Mouse (Mus musculus) liver, embryonic 11.5 days (tissue): ENCODE measurements around the gene Hoxa7. TPM values are rescaled to one million over a fixed set of nuclear protein-coding genes. Genes with fewer than 3 reads are reported as not detected.

Source experiments
- ATAC-seq: fragments of 200-750 bp; cut with Nextera tagmentation; replicated peaks from 2 replicates; pipeline ENCODE4 v1.8.0; 2017; ENCODE audit warnings: moderate number of reproducible peaks, mild to moderate bottlenecking, moderate TSS enrichment, moderate library complexity; ENCODE audit not compliant: low FRiP score
- DNase-seq: peaks from one replicate; pipeline ENCODE4 v3.0.0-alpha.2; 2017; ENCODE audit warnings: low spot score
- H3K27ac ChIP-seq: fragments of 300-500 bp; sonication (generic); 2 replicates; pipeline ENCODE4 v1.5.1; 2014; ENCODE audit warnings: mild to moderate bottlenecking, low read depth, low read length, control low read depth
- H3K27me3 ChIP-seq: fragments of 300-500 bp; sonication (generic); replicated peaks from 2 replicates; pipeline ENCODE4 v1.6.1; 2014; ENCODE audit warnings: low read length, mixed read lengths; ENCODE audit not compliant: control insufficient read depth, insufficient read depth
- H3K36me3 ChIP-seq: fragments of 300-500 bp; sonication (generic); 2 replicates; pipeline ENCODE4 v1.6.1; 2014; ENCODE audit warnings: mild to moderate bottlenecking, low read length, moderate library complexity, mixed read lengths; ENCODE audit not compliant: control insufficient read depth, insufficient read depth
- H3K4me1 ChIP-seq: fragments of 300-500 bp; sonication (generic); replicated peaks from 2 replicates; pipeline ENCODE4 v1.6.1; 2014; ENCODE audit warnings: low read length, mixed read lengths; ENCODE audit not compliant: control insufficient read depth, insufficient read depth
- H3K4me2 ChIP-seq: fragments of 300-500 bp; sonication (generic); 2 replicates; pipeline ENCODE4 v1.6.1; 2014; ENCODE audit warnings: mild to moderate bottlenecking, control low read depth, moderate library complexity
- H3K4me3 ChIP-seq: fragments of 300-500 bp; sonication (generic); 2 replicates; pipeline ENCODE4 v1.5.1; 2014; ENCODE audit warnings: low read depth, low read length, control low read depth
- H3K9ac ChIP-seq: fragments of 300-500 bp; sonication (generic); 2 replicates; pipeline ENCODE4 v1.6.1; 2014; ENCODE audit warnings: low read depth, low read length, control low read depth
- H3K9me3 ChIP-seq: fragments of 300-500 bp; sonication (generic); 2 replicates; pipeline ENCODE4 v1.6.1; 2016; ENCODE audit warnings: low read length, inconsistent platforms, mixed read lengths; ENCODE audit not compliant: control insufficient read depth
- WGBS: fragments of 180-500 bp; shearing (Covaris S2); extraction: QIAGEN DNeasy Blood & Tissue Kit; methylation state at CpG from one replicate; pipeline ENCODE4 v1.1.7; 2014; 5-methylcytosine and 5-hydroxymethylcytosine counted together
- polyA plus RNA-seq: library from polyadenylated mRNA; unstranded; fragments of >200 nt; fragmentation: Nextera tagmentation; extraction: Ambion mirVana; gene quantifications from 2 replicates; pipeline ENCODE4 v1.2.1, GENCODE M21; 2014

Hoxa7 gene
- polyA plus RNA-seq, 1 experiment from 2014 or later: 2.7 TPM

DNA sequence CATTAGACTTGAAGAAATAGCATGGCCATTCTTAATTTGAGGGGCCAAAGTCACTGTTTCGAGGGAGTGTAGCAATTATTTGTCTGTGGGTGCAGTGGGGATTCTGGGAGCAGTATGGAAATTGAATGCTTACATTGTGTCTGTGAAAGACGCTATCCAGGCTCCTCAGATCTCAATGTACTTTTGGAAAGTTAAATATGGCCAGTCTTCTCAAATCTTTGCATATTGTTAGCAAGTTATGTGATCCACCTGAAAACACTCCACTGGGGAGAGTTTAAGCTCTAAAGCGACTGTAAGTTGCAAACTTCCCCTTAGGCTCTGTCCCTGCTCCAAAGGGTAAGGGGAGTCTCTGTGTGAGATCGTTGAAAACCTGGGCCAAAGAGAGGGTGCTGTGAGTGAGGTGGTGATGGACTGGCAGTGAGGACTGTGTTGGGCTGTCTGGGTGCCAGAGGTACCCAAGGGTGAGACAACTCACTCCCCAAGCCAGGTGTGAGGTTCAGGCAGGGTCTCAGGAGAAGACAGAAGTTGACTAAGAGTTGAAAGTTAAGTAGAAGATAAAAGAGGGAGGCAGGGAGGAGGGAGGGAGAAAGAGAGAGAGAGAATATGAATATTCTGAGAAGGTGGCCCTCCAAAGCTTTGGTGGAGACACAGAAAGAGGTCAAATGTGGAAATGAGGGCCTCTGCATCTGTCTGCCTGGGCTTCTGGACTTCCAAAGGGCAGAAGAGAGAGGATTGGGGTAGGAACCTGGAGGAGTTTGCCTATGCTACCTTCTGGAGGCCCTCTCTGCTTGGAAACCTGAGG, 14.6 kb downstream of the Hoxa7 start:
- WGBS: 15% methylated on average over 4 of the region's 4 CpGs
- no peak overlapping the region for H3K4me2 ChIP-seq
- no peak overlapping the region for H3K4me3 ChIP-seq

DNA sequence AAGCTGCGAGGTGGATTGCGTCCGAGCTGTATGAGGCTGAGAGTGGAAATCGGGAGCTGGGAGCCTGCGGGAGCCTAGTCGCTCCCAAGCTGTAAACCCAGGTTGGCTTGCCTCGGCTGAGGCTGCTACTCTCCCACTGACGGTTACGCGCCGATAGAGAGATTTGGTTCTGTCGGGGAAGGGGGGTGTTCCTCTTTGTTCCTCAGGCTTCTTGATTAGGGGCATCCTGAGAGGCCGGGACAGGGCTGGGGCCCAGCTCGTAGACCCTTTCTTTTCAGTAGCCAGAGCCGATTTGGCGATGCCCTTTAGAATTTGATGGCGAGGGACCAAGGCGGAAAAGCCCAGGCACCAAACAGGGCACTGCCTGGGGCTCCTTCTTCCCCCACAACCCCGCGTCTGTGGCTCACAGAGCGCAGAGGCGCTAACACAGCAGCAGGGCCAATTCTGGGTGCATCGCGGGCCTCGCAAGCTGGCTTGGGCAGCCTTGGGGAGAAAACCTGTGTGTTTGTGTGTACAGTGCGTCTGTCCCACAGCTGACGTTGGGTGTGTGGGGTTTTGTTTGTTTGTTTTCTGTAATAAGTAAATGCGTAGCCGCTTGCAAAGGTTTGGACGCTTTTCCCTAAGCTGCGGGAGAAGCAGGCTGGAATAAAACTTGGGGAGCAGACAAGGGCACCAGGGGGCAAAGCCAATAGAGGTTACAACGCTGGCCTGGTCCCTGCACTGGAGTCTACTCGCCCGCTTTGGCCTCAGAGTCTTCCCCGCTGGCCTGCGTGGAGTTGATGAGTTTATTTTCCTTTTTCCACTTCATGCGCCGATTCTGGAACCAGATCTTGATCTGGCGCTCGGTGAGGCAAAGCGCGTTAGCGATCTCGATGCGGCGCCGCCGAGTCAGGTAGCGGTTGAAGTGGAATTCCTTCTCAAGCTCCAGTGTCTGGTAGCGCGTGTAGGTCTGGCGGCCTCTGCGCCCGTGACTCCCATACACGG, 15.7 kb downstream of the Hoxa7 start:
- H3K27ac ChIP-seq: no peak overlapping the region; the same call in 1 of the 2 replicates
- peaks cover 99% of the 10 kb centered on the region for H3K27me3 ChIP-seq
- ATAC-seq (no peak), DNase-seq (no peak)
- 6% methylated on average over 55 of the region's 55 CpGs for WGBS
- H3K36me3 ChIP-seq: no peaks in the 10 kb centered on the region
- peak overlapping the region; percentile 12; the same call in 1 of the 2 replicates for H3K4me3 ChIP-seq
- H3K4me2 ChIP-seq: peak overlapping the region; percentile 73
- no peak overlapping the region for H3K9ac ChIP-seq
- H3K4me1 ChIP-seq: no peaks in the 10 kb centered on the region; the same call in 1 of the 2 replicates
- no peaks in the 10 kb centered on the region for H3K9me3 ChIP-seq

More for the DNA sequence above, 14.6 kb downstream of the Hoxa7 start:
- Histone ChIP-seq H3K4me1 (no peaks in the 10 kb centered on the region; the same call in none of the 2 replicates), H3K27ac (no peak overlapping the region; the same call in 1 of the 2 replicates), H3K36me3 (no peaks in the 10 kb centered on the region), H3K9ac (no peak overlapping the region), H3K27me3 (peaks cover 99% of the 10 kb centered on the region), H3K9me3 (no peaks in the 10 kb centered on the region)
- ATAC-seq: no peak
- DNase-seq: no peak

DNA sequence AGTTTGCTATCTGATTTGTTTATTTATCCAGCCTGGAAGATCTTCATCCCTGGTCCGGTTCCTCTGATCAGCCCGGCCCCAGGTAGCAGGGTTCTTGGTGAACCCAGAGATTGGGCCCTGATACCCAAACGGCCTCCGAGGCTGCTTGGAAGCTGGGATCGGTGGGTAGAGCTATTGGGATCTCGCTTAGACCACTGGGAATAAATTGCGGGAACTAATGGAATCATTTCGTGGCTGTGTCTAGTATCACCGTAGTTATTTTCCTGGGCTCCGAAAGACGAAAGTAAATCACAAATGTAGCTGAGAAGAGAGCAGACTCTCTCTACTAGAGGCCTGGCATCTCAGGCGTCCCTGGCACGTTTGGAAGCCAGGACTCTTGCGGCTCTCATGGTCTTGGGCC, 16.4 kb downstream of the Hoxa7 start:
- Histone ChIP-seq H3K36me3 (no peaks in the 10 kb centered on the region), H3K4me3 (peak overlapping the region; percentile 12; the same call in 1 of the 2 replicates), H3K27me3 (peaks cover 99% of the 10 kb centered on the region), H3K4me2 (peak overlapping the region; percentile 73; the same call in 1 of the 2 replicates), H3K9ac (no peak overlapping the region), H3K9me3 (no peaks in the 10 kb centered on the region), H3K27ac (no peak overlapping the region; the same call in 1 of the 2 replicates), H3K4me1 (no peaks in the 10 kb centered on the region; the same call in 1 of the 2 replicates)
- DNase-seq (no peak), ATAC-seq (no peak)
- WGBS: 9% methylated on average over 14 of the region's 14 CpGs

DNA sequence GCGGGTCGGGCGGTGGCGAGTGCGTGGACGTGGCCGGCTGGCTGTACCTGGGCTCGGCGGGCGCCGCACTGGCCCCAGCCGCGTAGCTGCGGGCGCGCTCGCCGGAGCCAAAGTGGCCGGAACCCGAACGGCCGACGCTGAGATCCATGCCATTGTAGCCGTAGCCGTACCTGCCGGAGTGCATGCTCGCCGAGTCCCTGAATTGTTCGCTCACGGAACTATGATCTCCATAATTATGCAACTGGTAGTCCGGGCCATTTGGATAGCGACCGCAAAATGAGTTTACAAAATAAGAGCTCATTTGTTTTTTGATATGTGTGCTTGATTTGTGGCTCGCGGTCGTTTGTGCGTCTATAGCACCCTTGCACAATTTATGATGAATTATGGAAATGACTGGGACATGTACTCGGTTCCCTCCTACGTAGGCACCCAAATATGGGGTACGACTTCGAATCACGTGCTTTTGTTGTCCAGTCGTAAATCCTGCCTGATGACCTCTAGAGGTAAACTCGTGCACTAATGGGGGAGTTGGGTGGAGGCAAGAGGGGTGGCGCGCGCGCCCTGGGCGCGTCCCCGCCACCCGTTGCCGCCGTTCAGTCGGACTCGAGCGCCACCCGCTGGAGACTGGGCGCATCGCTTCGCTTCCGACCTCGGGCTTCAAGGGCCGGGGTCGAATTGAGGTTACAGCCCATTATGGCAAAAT, 17.5 kb downstream of the Hoxa7 start, which contains the start of gene Hoxa5:
Gene Hoxa5 (minus strand): TSS at position 538 of the 703 bp plus-strand sequence.
- no peaks in the 10 kb centered on the region; the same call in 1 of the 2 replicates for H3K4me1 ChIP-seq
- ATAC-seq: no peak; the same call in 1 of the 2 replicates
- DNase-seq: no peak
- peak within 1 kb of the TSS; percentile 67 for H3K9ac ChIP-seq
- H3K4me2 ChIP-seq: peak within 1 kb of the TSS; percentile 73
- no peaks in the 10 kb centered on the region for H3K36me3 ChIP-seq
- WGBS: under 1% methylated on average over 65 of the region's 65 CpGs
- H3K27ac ChIP-seq: peak within 1 kb of the TSS; percentile 65
- peak within 1 kb of the TSS; percentile 62 for H3K4me3 ChIP-seq
- H3K9me3 ChIP-seq: no peaks in the 10 kb centered on the region
- H3K27me3 ChIP-seq: peaks cover 99% of the 10 kb centered on the region

DNA sequence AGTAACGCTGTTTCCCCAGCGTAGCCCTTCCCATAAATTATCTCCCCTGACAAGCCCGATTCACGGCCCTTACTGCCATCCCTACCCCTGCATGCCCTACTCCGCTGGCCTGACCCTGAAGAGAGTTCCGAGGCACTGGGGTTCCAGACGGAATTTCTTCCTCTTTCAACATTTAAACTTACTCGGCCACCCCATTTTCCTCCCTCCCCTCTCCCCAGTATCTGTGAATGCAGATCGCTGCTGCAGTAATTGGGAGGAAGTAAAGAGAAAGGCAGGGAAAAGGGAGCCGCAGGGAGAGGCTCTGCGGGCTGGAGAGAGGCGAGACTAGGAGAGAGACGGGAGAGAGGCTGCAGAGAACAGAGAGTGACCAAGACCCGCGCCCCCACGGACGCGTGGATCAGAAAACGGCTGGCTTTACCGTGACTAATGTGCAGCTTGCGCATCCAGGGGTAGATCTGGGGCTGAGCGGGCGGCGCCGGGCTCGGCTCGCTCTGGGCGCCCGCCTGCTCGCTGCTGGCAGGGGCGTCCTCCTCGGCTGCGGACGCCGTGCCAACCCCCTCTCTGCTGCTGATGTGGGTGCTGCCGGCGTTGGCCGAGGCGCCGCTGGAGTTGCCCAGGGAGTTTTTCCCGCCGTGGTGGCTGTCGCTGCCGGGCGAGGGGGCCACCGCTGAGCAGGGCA, 18.1 kb downstream of the Hoxa7 start:
- Histone ChIP-seq H3K9me3 (no peaks in the 10 kb centered on the region), H3K36me3 (no peaks in the 10 kb centered on the region), H3K9ac (peak overlapping the region; percentile 67), H3K4me3 (peak overlapping the region; percentile 62), H3K27ac (peak overlapping the region; percentile 65), H3K27me3 (peaks cover 99% of the 10 kb centered on the region), H3K4me2 (peak overlapping the region; percentile 73), H3K4me1 (no peaks in the 10 kb centered on the region; the same call in 1 of the 2 replicates)
- WGBS: under 1% methylated on average over 46 of the region's 46 CpGs
- no peak for DNase-seq
- ATAC-seq: no peak

DNA sequence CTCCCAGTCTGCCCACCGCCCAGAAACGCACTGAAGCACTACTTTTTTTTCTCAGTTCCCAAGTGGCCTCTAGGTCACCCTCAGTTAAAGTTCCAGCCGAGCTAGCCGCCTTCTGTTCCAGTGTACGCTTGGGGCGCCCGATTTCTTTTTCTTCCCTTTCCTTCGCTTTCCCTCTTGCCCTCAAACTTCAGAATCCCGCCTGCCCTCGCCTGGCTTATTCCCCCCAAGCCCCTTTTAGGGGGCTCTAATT, 18.6 kb downstream of the Hoxa7 start:
- Histone ChIP-seq H3K4me3 (peak overlapping the region; percentile 62), H3K4me1 (no peaks in the 10 kb centered on the region; the same call in 1 of the 2 replicates), H3K9me3 (no peaks in the 10 kb centered on the region), H3K27me3 (peaks cover 99% of the 10 kb centered on the region), H3K27ac (peak overlapping the region; percentile 65; the same call in 1 of the 2 replicates), H3K36me3 (no peaks in the 10 kb centered on the region), H3K4me2 (peak overlapping the region; percentile 73), H3K9ac (peak overlapping the region; percentile 67)
- 1% methylated on average over 10 of the region's 10 CpGs for WGBS
- no peak for DNase-seq
- ATAC-seq: no peak

DNA sequence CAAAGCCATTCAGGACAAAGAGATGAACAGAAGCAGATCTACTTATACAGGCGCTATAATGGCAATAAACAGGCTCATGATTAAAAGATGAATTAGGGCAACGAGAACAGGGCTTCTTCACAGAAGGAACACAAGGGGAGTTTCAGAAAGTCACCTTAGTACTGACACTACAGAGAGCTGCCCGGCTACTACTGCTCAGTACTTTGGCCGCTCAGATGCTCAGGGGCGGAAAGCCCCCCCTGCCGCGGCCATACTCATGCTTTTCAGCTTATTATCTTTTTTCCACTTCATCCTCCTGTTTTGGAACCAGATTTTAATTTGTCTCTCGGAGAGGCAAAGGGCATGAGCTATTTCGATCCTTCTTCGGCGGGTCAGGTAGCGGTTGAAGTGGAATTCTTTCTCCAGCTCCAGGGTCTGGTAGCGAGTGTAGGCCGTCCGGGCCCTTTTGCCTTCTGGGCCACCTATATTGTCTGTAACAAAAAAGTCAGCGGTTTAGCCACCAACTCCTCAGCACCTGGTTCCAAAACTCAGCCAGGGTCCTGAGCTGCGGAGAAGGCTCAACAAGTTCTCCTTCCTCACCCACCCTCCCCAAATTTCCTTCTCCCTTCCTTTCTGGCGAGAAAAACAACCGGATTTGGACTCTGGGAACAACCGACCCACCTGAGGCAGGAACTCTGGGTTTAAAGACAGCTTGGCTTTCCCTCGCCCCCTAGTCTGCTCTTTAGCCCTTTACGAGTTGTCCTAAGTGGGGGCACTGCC, 19.1 kb downstream of the Hoxa7 start:
- Histone ChIP-seq H3K4me2 (peak overlapping the region; percentile 73), H3K36me3 (no peaks in the 10 kb centered on the region), H3K27ac (peak overlapping the region; percentile 65; the same call in 1 of the 2 replicates), H3K27me3 (peaks cover 100% of the 10 kb centered on the region), H3K9ac (peak overlapping the region; percentile 67), H3K4me3 (peak overlapping the region; percentile 62), H3K4me1 (no peaks in the 10 kb centered on the region; the same call in 1 of the 2 replicates), H3K9me3 (no peaks in the 10 kb centered on the region)
- 6% methylated on average over 22 of the region's 22 CpGs for WGBS
- ATAC-seq (no peak), DNase-seq (no peak)
